Mouse (Mus musculus) brain, embryonic 14.5 days (tissue): ENCODE measurements at regions not wholly inside any gene's neighbourhood (a gene's known extent, or its start where the extent isn't known, plus 50 kb on each side); places are given as distances from the start of the nearest gene placed in this dataset.

ENCODE experiments used
- DNase-seq: peaks from one replicate; pipeline ENCODE4 v3.0.0-alpha.2; 2011; ENCODE audit warnings: low read depth
- CTCF ChIP-seq: fragments of 200-500 bp; IDR thresholded peaks from 2 replicates; pipeline ENCODE4 v1.5.1; 2012; ENCODE audit warnings: inconsistent platforms, mild to moderate bottlenecking, moderate library complexity, borderline replicate concordance; ENCODE audit not compliant: insufficient read depth, insufficient read length; ENCODE audit errors: extremely low read depth
- POLR2A ChIP-seq: fragments of 200-500 bp; IDR thresholded peaks from 2 replicates; pipeline ENCODE4 v1.6.1; 2012; ENCODE audit warnings: mild to moderate bottlenecking, inconsistent platforms, borderline replicate concordance; ENCODE audit not compliant: poor library complexity, insufficient read depth, insufficient read length, severe bottlenecking; ENCODE audit errors: extremely low read depth

DNA sequence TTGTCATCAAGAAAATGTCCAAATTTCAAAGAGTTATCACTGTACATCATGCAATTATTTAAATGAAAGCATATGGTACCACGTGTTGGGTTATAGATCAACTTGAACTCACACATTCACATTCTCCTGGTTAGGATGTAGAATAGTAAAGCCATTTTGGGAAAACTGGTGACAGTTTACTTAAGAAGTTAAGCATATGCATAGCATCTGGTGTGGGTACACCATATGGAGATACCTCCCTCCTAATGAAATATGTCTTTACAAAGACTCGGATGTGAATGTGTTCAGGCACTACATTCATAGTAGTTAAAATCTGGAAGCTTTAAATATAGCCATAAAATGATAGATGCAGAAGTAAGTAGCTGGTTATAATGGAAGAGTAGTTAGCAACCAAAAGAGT is 542.0 kb downstream of the Dhx35 start:
- DNase-seq, result peak; percentile 72
- TF ChIP-seq POLR2A, result no peak
- no peak for TF ChIP-seq CTCF

DNA sequence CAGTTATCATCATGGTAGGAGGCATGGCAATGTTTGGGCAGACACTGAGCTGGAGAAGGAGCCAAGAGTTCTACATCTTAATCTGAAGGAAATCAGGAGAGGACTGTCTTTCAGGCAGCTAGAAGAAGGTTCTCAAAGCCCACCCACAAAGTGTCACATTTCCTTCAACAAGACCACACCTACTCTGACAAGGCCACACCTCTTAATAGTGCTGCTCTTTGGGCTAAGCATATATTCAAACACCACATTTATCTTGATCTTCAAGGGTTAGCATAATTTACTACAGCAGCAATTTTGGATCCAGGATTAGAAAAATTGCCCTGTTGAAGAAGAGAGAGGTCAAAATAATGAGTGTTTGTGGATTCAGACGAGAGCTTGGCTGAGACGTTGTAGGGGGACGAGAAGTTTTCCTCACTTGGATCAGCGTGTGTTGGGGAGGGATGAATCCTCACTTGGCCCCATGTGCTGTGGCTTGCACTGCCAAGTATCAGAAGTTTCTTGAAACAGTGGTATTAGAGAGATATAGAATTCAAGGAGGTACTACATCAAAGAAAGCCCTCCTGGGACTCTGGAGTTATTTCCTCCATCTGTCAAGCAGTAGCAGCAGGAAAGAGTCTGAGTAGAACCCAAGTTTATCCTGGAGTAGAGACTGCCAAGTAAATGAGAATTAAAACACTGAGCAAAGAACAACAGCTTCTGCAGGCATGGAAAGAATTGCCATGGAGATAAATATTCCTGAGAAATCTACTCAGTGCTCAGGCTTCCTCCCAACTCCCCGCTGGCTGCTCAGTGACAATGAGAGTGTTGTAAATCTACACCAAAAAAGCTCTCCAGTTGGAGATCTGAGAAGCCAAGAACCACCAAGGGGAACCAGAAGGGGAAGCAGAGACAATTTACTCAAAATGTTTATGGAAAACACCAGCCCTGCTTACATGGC is 549.3 kb downstream of the Dhx35 start:
- TF ChIP-seq POLR2A (no peak), CTCF (no peak)
- no peak for DNase-seq

- DNase-seq, result no peak
- TF ChIP-seq CTCF (no peak), POLR2A (no peak)
Measured at GRCm38 (mm10) chr2:159354247-159354646, 559.6 kb downstream of the Dhx35 start.

GRCm38 (mm10) chr2:159356503-159356902 is 561.9 kb downstream of the Dhx35 start:
- DNase-seq, result peak; percentile 11
- TF ChIP-seq CTCF (no peak), POLR2A (no peak)

DNA sequence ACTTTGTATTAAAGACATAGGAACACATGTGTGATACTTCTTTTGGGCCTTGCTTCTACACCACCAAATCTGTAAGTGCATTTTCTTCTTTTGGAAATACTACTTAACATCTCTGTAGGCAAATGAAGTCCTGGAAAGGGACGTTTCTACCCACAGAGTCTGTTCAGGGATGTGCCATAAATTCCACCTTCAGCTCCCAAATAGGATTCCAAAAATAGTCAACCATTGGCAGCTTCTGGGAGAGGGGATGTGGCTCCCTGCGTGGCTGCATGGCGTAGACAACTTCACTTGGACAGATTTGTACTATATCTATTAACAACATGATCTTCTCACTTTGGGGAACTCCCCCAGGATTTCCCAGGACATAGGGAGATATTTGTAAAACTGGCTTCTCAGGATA is 566.8 kb downstream of the Dhx35 start:
- no peak for TF ChIP-seq CTCF
- no peak for TF ChIP-seq POLR2A
- no peak for DNase-seq

DNA sequence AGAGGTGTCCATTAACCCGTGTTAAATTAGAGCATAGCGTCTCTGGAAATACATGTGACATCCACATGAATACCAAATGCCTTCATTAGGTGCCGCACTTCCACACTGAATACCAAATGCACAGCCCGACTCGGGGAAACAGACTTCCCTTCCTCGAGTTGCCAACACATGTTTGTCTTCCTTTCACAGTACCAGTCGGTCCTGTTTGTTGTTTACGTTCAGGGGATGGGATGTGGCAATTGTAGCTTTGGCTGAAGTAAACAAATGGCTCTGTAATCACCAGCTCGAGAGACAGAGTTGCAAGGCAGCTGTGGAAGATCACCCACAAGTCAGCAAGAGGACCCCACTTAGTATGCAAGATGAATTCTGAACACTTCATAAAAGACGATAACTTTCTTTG is 598.3 kb downstream of the Dhx35 start:
- no peak for TF ChIP-seq CTCF
- DNase-seq, result peak; percentile 58

DNA sequence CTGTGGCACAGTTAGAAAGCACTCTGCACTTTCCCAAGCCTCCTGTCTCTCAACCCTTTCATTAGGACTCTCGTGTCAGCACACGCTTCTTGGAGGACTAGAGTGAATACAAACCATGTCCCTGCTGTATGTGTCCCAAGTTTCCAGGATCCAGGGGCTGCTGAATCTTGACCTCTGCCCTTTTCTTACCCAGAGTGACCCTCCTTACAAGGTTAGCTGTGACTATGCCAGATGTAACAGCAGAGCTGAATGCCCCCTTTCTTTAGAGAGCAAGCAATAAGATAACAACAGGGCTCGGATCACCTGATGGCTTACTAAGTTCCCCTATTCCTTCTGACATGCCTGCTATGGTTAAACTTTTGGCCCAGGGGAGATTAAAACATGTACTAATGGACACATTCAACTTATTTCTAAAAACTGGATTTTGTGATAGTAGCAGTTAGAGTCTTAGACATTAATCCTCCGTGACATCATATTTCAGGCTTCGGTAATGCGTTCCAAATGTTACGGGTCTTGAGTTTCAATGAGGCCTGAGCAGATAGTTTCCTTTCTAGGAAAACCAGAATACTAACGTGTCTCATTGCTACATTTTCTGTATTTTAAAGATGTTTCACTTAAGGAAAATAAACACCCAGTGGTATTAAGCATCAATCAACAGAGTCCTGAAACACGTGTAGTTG is 607.0 kb downstream of the Dhx35 start:
- no peak for DNase-seq
- TF ChIP-seq CTCF (no peak), POLR2A (no peak)

DNA sequence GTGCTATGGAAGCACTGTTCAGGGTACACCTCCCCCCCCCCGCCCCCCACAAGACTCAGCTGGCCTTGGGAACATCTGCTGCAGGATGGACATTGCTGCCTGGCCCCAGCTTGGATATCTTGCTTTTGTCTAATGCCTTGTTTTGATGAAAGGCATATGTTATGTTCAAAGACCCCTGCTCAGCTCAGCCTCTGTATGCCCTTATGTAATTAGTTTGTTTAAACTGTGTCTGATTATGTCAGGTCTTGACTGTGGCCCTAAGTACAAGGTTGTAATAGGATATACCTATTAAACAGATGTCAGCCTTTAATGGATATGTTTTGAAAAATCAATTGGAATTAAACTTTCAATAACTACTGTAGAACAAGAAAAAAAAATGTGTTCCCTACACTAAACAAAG is 610.3 kb downstream of the Dhx35 start:
- no peak for DNase-seq
- no peak for TF ChIP-seq POLR2A
- no peak for TF ChIP-seq CTCF

DNA sequence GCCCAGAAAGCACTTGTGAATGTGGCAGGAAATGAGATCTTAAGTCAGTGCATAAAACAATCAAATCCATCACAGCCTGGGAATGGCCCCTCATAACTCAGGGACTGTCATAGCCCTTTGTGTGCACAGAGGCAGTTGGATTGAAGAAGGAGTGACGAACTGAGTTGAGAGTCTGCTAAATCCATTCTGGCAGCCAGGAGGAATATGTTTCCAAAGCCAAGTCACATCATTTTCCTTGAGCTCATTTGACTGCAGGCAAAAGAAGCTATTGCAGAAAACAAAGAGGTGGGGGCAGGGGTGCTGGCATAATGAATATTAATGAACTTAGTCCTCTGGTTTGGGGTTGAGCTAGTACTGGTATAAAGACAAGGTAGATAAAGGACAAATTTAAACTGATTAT is 620.0 kb downstream of the Dhx35 start:
- peak; percentile 81 for DNase-seq
- no peak for TF ChIP-seq POLR2A
- TF ChIP-seq CTCF, result no peak

DNA sequence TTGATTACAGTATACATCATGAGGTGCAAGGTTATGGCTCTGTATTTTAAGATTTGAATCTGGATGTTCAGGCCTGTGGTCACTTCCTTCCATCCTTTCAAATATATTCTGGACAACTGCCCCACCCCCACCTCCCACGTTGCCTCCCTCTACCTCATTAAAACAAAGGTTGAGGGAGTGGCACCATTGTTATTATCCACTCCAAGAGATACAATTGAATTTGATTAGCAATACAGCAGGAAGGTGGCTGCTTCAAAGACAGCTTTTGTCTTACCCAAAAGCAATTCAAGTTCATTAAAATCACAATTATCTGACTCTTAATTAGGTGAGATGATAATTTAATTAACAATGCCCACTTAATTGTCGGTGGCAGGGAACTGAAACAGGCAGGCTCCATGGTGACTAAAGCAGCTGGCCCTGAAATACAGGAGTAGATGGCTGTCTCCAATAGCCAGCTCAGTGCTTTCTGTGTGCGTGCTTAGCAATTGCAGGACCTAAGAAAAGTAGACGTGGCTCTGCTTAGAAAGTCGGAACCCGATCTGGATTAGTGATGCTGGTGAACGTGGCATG is 623.8 kb downstream of the Dhx35 start:
- no peak for TF ChIP-seq POLR2A
- TF ChIP-seq CTCF, result no peak
- peak; percentile 60 for DNase-seq

DNA sequence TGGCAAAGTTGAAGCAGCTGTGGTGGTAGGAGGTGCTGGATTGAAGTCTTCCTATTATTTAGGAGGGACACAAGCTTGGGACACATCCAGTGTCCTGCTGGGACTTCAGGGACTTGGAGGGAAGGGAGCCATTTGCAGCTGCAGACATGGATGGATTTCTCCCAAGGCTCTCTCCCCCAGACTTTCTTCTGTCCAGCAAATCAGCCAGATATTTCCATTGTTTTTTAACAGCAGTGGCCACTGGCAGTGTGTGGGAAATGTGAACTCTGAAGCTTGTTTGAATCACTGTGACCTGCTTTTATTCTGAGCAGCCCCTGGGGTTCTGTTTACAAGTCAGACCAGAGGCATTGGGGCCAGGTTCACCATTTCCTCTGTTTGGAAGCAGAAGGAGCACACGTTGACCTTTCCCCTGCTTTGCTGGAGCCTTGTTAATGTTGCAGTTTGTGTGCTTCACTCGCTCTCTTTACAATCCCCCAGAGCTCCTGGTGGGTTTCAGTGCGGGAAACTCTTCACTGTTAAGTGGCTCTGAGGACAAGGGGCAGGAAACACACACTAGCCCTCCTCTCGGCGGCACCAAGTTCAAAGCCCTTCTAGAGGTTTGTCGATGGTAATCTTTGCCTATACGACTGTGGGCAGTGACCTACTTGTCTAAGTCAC is 627.8 kb downstream of the Dhx35 start:
- TF ChIP-seq POLR2A (no peak), CTCF (no peak)
- peak; percentile 47 for DNase-seq

DNA sequence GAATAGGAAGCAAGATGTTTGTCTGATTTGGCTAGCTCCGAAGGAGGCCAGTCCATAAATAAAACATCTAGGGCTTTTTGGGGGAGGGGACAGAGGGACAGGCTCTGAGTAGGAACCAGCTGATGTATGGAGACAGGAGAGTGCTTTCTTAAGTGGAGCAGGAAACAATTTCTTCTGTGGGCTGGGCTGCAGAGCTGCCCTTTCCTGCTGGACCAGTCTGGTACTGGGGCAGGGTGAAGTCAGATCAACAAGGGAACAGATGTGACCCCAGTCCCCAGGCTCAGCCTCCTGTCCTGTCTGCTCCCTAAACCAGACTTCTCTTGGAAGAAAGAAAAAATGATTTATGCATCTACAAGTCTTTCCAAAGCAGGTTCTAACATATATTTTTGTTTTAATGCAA is 633.6 kb downstream of the Dhx35 start:
- DNase-seq, result no peak
- no peak for TF ChIP-seq POLR2A
- no peak for TF ChIP-seq CTCF
